Mouse (Mus musculus) thymus, postnatal 14 days (tissue): Measurements from ENCODE around the gene Chrna9.

ENCODE experiments used
- DNase-seq: peaks from one replicate; pipeline ENCODE4 v3.0.0; 2021

The Chrna9 gene

GRCm38 (mm10) chr5:66015449-66015961 lies 80.8 kb downstream of the Chrna9 start:
- DNase-seq, result no peak

- no peak for DNase-seq
These were observed 92.1 kb downstream of the Chrna9 start for GRCm38 (mm10) chr5:66026796-66027195.
